In genomic region chr9:103480044-103480576, GRCm38 (mm10) we compare ENCODE assay signal across 10 mouse cellular contexts. TPM values are rescaled to one million over a fixed set of nuclear protein-coding genes. Genes with fewer than 3 reads are reported as not detected.
DNase-seq lines count a peak whose midpoint lies in the region; ATAC-seq and TF ChIP-seq lines count a peak whose summit lies in the region.
"Had no signal": no experiment of that assay in that cellular context is flagged by ENCODE, and none has a peak within 500 bp of the region (broad histone marks: within the 10 kb centered on the region; RNA-seq: fewer than 3 reads in every experiment).

Gene Bfsp2, minus strand, starts transcription at chr9:103480420.

- H3K4me3 ChIP-seq in heart, embryonic 16.5 days (ENCODE audit: low read length), result no peak within 1 kb of the TSS
- H3K4me3 ChIP-seq in bone marrow, adult 2 months (replicated peaks; ENCODE audit: control insufficient read depth, low read depth, low read length), result no peak within 1 kb of the TSS
- H3K4me3 ChIP-seq in forebrain, embryonic 12.5 days (replicated peaks), result no peak within 1 kb of the TSS
- H3K4me3 ChIP-seq in hindbrain, postnatal 0 days (ENCODE audit: low read length), result no peak within 1 kb of the TSS

- H3K4me1 ChIP-seq in heart, embryonic 16.5 days (ENCODE audit: control insufficient read depth, insufficient read depth, low read length), result peaks cover 15% of the 10 kb centered on the region
- no peaks in the 10 kb centered on the region; the same call in 1 of the 2 replicates for H3K4me1 ChIP-seq in bone marrow, adult 2 months (ENCODE audit: control insufficient read depth, insufficient read depth, low read length)
- H3K4me1 ChIP-seq in forebrain, embryonic 12.5 days, result peaks cover 22% of the 10 kb centered on the region
- no peaks in the 10 kb centered on the region for H3K4me1 ChIP-seq in hindbrain, postnatal 0 days (ENCODE audit: insufficient read depth, low read length)

- H3K9ac ChIP-seq in heart, embryonic 16.5 days (ENCODE audit: low read length), result peak within 1 kb of the TSS; percentile 18; the same call in 1 of the 2 replicates
- H3K9ac ChIP-seq in forebrain, embryonic 12.5 days, result no peak within 1 kb of the TSS
- no peak within 1 kb of the TSS for H3K9ac ChIP-seq in hindbrain, postnatal 0 days (replicated peaks; ENCODE audit: low read length)

- no peak for TF ChIP-seq POLR2A in bone marrow, adult 2 months (IDR thresholded peaks at IDR 0.05; ENCODE audit: borderline replicate concordance, control insufficient read depth, low read depth, low read length)

- H3K27ac ChIP-seq in heart, embryonic 16.5 days (ENCODE audit: low read length), result peak within 1 kb of the TSS; percentile 78
- H3K27ac ChIP-seq in bone marrow, adult 2 months (ENCODE audit: control insufficient read depth, insufficient read depth, low read depth, low read length, poor library complexity), result no peak within 1 kb of the TSS
- H3K27ac ChIP-seq in forebrain, embryonic 12.5 days, result peak within 1 kb of the TSS; percentile 61
- no peak within 1 kb of the TSS for H3K27ac ChIP-seq in hindbrain, postnatal 0 days

- H3K36me3 ChIP-seq in heart, embryonic 16.5 days (ENCODE audit: control insufficient read depth, insufficient read depth), result no peaks in the 10 kb centered on the region
- no peaks in the 10 kb centered on the region for H3K36me3 ChIP-seq in forebrain, embryonic 12.5 days (replicated peaks)
- H3K36me3 ChIP-seq in hindbrain, postnatal 0 days (ENCODE audit: insufficient read depth, low read length), result no peaks in the 10 kb centered on the region

- TF ChIP-seq CTCF in bone marrow, adult 2 months (IDR thresholded peaks at IDR 0.05; ENCODE audit: control insufficient read depth, insufficient read depth, low read length), result no peak
- no peak for TF ChIP-seq CTCF in hindbrain, postnatal 0 days (IDR thresholded peaks at IDR 0.05; ENCODE audit: low read depth)

- intact Hi-C loops in heart, postnatal 14 days (cut with DNase I), result no loop called here
- intact Hi-C loops in gastrocnemius, postnatal 36 days (cut with DNase I), result no loop called here

- no peaks in the 10 kb centered on the region for H3K9me3 ChIP-seq in heart, embryonic 16.5 days (replicated peaks; ENCODE audit: control insufficient read depth, low read length)
- no peaks in the 10 kb centered on the region for H3K9me3 ChIP-seq in forebrain, embryonic 12.5 days
- H3K9me3 ChIP-seq in hindbrain, postnatal 0 days (ENCODE audit: low read length), result no peaks in the 10 kb centered on the region

- H3K4me2 ChIP-seq in heart, embryonic 16.5 days (ENCODE audit: low read depth, low read length), result peak within 1 kb of the TSS; percentile 30
- no peak within 1 kb of the TSS for H3K4me2 ChIP-seq in forebrain, embryonic 12.5 days
- no peak within 1 kb of the TSS for H3K4me2 ChIP-seq in hindbrain, postnatal 0 days (ENCODE audit: low read depth, low read length)

- DNase-seq in heart, postnatal 14 days, result no peak
- peak; percentile 55 for DNase-seq in hindbrain, postnatal 0 days (ENCODE audit: low spot score)
- no peak for DNase-seq in gastrocnemius, postnatal 36 days
- no peak for DNase-seq in urinary bladder, postnatal 14 days (ENCODE audit: low spot score)
- DNase-seq in thymus, postnatal 36 days, result no peak
- DNase-seq: adrenal gland, adult 8-10 months had no signal

- no peak; the same call in 1 of the 2 replicates for ATAC-seq in heart, embryonic 16.5 days (replicated peaks; ENCODE audit: extremely low read depth, insufficient read depth, low FRiP score)
- 0 out of 2 replicates have a peak, but pooled peaks have one; percentile 43 for ATAC-seq in forebrain, embryonic 12.5 days (ENCODE audit: low FRiP score)
- ATAC-seq in hindbrain, postnatal 0 days, result peak; percentile 77

- H3K27me3 ChIP-seq in heart, embryonic 16.5 days (ENCODE audit: control insufficient read depth, insufficient read depth, low read length), result no peaks in the 10 kb centered on the region
- 0 out of 2 replicates have a peak, but pooled peaks cover 5% of the 10 kb centered on the region for H3K27me3 ChIP-seq in forebrain, embryonic 12.5 days
- H3K27me3 ChIP-seq in hindbrain, postnatal 0 days (ENCODE audit: insufficient read depth, low read length), result no peaks in the 10 kb centered on the region

- WGBS in heart, embryonic 16.5 days, result 72% methylated on average over 9 of the region's 9 CpGs
- WGBS in bone marrow, adult 2 months, result 75% methylated on average over 9 of the region's 9 CpGs
- 62% methylated on average over 9 of the region's 9 CpGs for WGBS in forebrain, embryonic 12.5 days
- 61% methylated on average over 9 of the region's 9 CpGs for WGBS in hindbrain, postnatal 0 days

RNA-seq across cellular contexts. Expression of gene Bfsp2, which starts in this region (rescaled TPM):
- polyA plus RNA-seq in heart, embryonic 16.5 days (2015; fragmentation: Nextera tagmentation; extraction: Ambion mirVana), result 0.76 and 1.1 TPM in 2 replicates
- total RNA-seq in heart, postnatal 14 days (2021), result under 1 TPM in 1 of 2 experiments, not detected in 1; 0.65 TPM
- 11.3 and 13.3 TPM in 2 replicates for polyA plus RNA-seq in bone marrow, adult 2 months (2011; ENCODE audit: insufficient read depth, insufficient read length, low replicate concordance, missing spikeins)
- 2.7 and 3.0 TPM in 2 replicates for polyA plus RNA-seq in forebrain, embryonic 12.5 days (2016; fragmentation: Nextera tagmentation; extraction: Ambion mirVana)
- 1.8 and 4.2 TPM in 2 replicates for total RNA-seq in hindbrain, postnatal 0 days (2014; rRNA removed)
- polyA plus RNA-seq in hindbrain, postnatal 0 days (2015; fragmentation: Nextera tagmentation; extraction: Ambion mirVana), result 7.7 and 8.7 TPM in 2 replicates
- total RNA-seq in gastrocnemius, postnatal 36 days (2021), result under 1 TPM; 0.35 to 0.71 TPM
- total RNA-seq: adrenal gland, adult 8-10 months; liver, adult 2 months had no signal

Comparison
In these comparisons a context has a peak if more than half of its experiments do, and no peak if none do; other contexts are left out.
1. H3K27ac ChIP-seq: peak in heart, embryonic 16.5 days (single experiment) and forebrain, embryonic 12.5 days (single experiment); none in bone marrow, adult 2 months (single experiment) and hindbrain, postnatal 0 days (single experiment).